Mouse (Mus musculus) embryo, embryonic 11.5 days (tissue): ENCODE measurements at regions not wholly inside any gene's neighbourhood (a gene's known extent, or its start where the extent isn't known, plus 50 kb on each side); places are given as distances from the start of the nearest gene placed in this dataset.

ENCODE experiments used
- DNase-seq: peaks from one replicate; pipeline ENCODE4 v3.0.0-alpha.2; 2012; ENCODE audit warnings: low read depth, low spot score

DNA sequence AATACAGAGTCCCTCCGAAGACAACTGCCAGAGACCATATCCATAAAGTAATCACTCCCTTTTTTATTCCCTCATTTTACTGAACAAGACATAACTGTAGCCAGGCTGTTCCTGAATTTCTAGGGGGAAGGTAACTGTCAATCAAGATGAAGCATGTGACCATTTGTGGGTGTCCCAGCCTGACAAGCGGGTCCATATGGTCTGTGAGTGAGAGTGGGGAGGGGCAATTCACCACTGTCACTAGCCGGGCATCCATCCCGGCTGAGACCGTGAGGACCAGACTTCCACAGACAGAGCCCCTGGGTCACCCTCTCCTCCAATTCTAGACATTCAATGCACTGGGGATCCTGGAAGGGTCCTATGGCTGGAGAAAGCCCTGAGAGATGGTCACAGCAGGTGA, 54.6 kb downstream of the Gm11733 start:
- DNase-seq, result no peak

GRCm38 (mm10) chr11:117540609-117541008, 56.4 kb downstream of the Gm11733 start:
- no peak for DNase-seq

DNA sequence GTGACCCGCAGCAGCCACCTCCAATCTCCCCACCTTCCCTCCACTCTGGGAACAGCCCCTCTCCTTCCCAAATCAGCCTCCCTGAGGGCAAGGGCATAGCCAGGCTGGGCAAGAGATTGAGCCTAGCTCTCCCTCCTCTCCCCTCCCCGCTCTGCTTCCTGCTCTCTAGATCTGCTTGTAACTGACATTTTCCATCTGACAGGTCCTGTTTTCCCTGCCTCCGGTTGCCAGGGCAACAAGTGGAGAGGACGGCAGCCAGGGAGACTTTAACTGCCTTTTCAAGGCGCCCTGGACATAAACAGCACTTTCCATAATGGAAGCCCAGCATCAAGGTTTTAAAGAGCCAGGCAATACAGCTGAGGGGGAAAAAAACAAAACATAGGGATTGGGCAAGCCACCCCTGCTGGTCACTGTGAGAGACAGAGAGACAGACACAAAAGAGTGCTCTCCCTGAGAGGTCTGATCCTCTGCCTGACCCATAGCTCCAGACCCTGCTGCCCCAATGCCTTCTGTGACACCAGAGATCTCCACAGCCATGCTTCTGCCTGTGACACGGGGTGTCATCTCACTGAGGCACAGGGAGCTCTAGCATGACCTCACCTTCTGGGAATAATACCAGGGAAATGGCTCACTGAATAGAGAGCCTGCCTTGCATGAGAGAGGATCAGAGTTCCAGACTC, 57.2 kb downstream of the Gm11733 start:
- peak; percentile 42 for DNase-seq

- DNase-seq, result no peak
These were observed 59.0 kb downstream of the Gm11733 start for GRCm38 (mm10) chr11:117543191-117543590.

DNA sequence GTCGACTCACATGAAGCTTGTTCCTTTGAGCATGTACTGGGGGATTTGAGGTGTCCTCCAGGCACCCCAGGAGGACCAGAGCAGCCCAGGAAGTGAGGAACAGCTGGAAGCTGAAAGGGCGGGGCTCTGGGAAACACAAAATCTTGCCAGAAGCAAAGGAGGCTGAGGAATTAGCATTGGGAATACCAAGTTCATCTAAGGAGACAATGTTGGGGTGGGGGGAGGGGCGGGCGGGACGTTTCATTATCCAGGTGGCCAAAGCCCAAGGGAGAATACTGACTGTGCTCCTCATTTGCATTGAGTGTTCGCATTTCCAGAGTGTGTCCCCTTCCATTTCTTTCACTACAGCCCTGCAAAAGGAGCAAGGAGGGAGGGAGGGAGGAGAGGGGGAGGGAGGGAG, 60.3 kb downstream of the Gm11733 start:
- DNase-seq, result no peak

DNA sequence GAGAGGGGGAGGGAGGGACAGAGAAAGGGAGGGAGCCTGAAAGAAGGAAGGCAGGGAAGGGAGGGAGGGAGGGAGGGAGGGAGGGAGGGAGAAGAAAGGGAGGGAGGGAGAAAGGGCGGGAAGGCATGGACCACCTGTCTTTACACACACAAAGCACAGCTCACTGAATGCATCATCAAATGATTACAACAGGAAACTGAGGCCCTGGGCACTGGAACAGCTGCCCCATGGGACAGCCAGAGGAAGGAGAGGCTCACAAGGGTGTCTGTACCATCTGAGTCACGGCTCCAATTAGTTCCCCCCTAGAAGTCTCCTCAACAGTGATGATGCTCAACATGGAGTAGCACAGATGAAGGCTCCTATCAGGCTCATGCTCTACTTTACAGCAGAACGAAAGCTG, 60.8 kb downstream of the Gm11733 start:
- no peak for DNase-seq

GRCm38 (mm10) chr11:117551926-117552325, 67.8 kb downstream of the Gm11733 start:
- DNase-seq, result no peak

- no peak for DNase-seq
These were observed 68.3 kb downstream of the Gm11733 start for GRCm38 (mm10) chr11:117552430-117552969.

DNA sequence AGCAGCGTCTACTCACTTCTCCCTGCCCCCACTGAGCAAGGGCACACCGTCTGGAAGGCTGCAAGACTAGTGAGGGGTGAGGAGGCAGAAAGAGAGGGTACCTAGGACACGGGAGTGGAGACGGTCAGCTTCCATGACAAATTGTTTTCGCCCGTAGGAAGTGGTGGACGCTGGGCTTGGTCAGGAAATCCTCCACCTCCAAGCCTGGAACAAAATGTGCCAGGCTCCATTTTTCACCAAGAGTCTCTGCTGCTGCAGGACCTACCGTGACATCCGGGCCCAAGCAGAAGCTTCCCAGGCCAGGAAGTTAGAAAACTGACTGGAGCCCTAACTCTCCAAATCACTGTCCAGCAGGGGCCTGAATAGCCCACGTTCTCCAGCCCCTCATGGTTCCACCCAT, 69.9 kb downstream of the Gm11733 start:
- no peak for DNase-seq

- DNase-seq, result no peak
These were observed 73.6 kb downstream of the Gm11733 start for GRCm38 (mm10) chr11:117557474-117558381.

DNA sequence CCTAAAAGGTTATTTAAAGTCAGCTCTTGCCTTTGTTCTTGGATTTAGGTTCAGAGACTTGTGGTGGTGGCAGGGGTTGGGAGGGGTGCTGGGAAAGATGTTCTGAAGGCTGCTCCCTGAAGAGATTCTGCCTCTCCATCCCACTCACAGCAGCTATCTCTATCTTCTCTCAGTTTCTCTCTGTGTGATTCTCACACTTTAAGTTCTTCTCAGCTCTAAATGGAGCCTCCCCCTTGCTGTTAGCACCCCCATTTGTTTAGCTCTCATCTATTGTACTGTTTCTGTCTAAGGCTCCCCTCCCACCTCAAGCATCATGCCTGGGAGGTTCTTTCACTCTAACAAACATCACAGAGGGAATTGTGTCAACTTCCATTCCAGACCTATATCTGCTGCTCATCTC, 75.7 kb downstream of the Gm11733 start:
- DNase-seq, result no peak

DNA sequence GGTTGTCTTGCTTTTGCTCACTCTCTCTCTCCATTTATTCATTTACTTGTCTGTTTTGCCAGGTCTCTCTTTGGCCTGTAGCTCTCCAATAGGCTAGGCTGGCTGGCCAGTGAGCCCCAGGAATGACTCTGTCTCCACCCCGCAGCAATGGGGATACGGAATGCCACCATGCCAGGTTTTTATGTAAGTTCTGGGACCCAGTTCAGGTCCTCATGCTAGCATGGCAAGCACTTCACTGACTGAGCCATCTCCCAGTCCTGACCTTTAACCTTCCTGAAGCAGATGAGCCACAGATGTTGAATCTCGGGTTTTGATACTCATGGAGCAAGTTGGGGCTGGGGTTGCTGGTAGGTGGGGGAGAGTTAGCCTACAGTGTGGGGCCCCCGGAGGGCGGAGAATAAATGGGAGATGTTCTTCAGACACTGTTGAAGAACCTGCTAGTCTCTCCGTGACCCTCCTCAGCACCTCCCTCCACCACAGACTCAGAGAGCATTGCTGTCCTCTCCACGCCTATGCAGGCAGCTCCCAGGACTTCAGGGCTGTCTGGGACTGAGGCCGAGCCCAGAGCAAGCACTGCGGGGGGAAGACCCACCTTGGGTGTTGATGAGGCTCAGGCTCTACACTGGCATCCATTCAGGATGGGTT, 83.9 kb downstream of the Gm11733 start:
- DNase-seq, result no peak

- no peak for DNase-seq
These were observed 84.4 kb downstream of the Gm11733 start for GRCm38 (mm10) chr11:117568606-117568991.

GRCm38 (mm10) chr11:117569566-117570101, 84.5 kb upstream of the Tnrc6c start:
- no peak for DNase-seq

DNA sequence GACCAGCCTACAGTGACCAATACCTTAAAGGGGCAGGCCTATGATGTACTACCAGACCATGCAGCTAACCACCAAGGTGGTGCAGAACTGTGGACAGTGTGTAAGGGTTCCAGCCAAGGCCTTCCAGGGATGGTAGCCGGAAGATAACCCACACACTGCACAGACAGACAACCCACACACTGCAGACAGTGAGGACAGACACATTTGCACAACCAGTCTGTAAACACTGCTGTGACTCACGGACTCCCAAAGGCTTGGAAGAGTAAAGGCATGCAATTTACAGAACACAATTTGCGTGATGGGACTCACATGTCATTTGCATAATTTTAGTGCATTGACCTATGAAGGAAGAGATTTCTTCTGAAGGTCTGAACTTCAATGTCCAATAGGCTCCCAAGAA, 82.2 kb upstream of the Tnrc6c start:
- DNase-seq, result no peak

DNA sequence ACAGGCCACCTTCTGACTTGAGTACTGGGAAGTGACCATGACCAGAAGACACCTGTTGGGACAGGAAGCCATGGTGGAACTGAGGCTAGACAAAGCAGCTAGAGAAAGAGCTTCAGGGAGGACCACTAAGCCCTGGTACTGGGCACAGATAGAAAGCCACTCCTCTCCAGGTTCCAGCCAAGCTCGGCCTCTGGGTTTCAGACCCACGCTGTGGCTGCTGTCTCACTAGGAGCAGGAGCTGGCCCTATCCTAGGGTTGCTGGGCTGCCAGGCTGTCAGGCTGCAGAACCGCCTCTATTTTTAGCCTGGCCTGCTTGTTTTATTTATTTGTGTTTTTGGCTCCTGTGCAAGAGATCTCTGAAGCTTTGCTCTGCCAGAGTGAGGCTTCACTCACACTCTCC, 79.4 kb upstream of the Tnrc6c start:
- no peak for DNase-seq

DNA sequence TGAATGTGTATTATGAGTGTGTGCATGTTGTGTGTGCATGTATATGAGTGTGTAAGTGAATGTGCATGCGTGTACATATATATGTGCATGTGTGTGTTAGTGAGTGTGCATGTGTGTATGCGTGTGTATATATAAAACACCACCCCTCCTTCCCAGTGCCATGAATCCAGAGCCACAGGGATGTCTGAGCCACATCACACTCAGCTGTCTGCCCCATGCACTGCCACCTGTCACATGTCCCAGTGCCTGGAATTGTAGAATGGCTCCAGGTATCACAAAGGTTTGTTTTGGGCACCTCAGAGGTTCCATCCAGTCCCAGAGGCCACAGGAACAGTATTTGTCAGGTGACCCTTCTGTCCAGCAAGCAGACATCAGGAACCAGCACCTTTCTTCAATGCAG, 75.0 kb upstream of the Tnrc6c start:
- no peak for DNase-seq

DNA sequence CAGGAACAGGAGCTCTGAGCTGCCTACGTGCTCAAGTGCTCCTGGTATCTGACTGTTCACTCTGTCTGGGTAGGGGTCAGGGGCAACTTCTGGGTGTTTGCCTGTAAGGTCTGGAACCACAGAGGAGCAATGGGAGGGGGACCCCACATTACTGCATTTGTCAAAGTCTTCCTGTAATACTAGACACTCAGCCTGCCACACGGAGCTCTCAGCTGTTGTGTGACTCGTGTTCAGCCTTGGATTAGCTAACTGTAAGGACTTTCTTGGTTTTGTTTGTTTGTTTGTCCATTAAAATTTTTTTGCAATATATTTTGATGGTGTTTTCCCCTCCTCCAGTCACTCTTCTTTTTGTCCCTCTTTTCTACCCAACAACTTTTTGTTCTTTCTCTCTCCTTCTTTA, 74.4 kb upstream of the Tnrc6c start:
- no peak for DNase-seq

DNA sequence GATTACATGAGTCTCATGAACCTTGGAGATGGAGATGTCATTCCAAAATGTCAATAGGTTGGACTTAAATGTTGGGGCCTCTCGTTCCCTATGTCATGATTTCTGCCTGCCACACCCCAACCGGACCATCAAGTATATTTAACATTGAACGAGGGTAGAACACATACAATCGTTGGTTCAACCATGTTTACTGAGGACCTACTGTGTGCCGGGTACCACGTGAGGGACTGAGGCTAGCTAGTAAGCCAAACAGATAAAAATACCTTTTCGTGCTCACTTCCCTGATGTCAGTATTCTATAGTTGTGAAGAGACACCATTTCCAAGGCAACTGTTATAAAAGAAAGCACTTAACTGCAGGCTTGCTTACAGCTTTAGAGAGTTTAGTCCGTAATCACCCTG, 70.6 kb upstream of the Tnrc6c start:
- DNase-seq, result no peak

- no peak for DNase-seq
These were observed 68.5 kb upstream of the Tnrc6c start for GRCm38 (mm10) chr11:117585556-117585955.

- DNase-seq, result no peak
These were observed 68.0 kb upstream of the Tnrc6c start for GRCm38 (mm10) chr11:117586063-117586462.

- no peak for DNase-seq
These were observed 67.1 kb upstream of the Tnrc6c start for GRCm38 (mm10) chr11:117586857-117587425.
